Mouse (Mus musculus) small intestine, adult 2 months (tissue): ENCODE measurements around the gene Cdk14.

Source experiments
- CTCF ChIP-seq: fragments of 200-500 bp; IDR thresholded peaks from 2 replicates; pipeline ENCODE4 v1.5.1; 2012; ENCODE audit warnings: low read depth, mild to moderate bottlenecking, control low read depth, inconsistent platforms, low read length, moderate library complexity, mixed read lengths; ENCODE audit not compliant: insufficient replicate concordance, insufficient read length; ENCODE audit errors: extremely low read depth
- POLR2A ChIP-seq: fragments of 200-500 bp; IDR thresholded peaks from 2 replicates; pipeline ENCODE4 v1.6.1; 2012; ENCODE audit warnings: low read depth, mild to moderate bottlenecking, control low read depth, inconsistent platforms, low read length, moderate library complexity

- TF ChIP-seq CTCF (no peak), POLR2A (no peak)
These were observed 304.6 kb downstream of the Cdk14 start for GRCm38 (mm10) chr5:5115546-5115945.
